Mouse (Mus musculus) heart, adult 2 months (tissue): ENCODE measurements at regions not wholly inside any gene's neighbourhood (a gene's known extent, or its start where the extent isn't known, plus 50 kb on each side); places are given as distances from the start of the nearest gene placed in this dataset.

Experiments used
- DNase-seq, 2 experiments: peaks; one replicate each; pipeline ENCODE4 v3.0.0; 2021
- H3K27ac ChIP-seq: fragments of 200-600 bp; 2 replicates; pipeline ENCODE4 v1.8.1; 2022
- H3K27me3 ChIP-seq: fragments of 200-500 bp; 2 replicates; pipeline ENCODE4 v1.6.1; 2012; ENCODE audit warnings: mild to moderate bottlenecking, low read length, inconsistent platforms, mixed read lengths; ENCODE audit not compliant: control insufficient read depth, insufficient read depth
- H3K36me3 ChIP-seq: fragments of 200-500 bp; 2 replicates; pipeline ENCODE4 v1.6.1; 2012; ENCODE audit warnings: low read length, inconsistent platforms; ENCODE audit not compliant: control insufficient read depth, insufficient read depth
- H3K4me1 ChIP-seq: fragments of 200-500 bp; 2 replicates; pipeline ENCODE4 v1.6.1; 2011; ENCODE audit warnings: low read length; ENCODE audit not compliant: control insufficient read depth, insufficient read depth
- H3K4me3 ChIP-seq: fragments of 200-600 bp; 2 replicates; pipeline ENCODE4 v1.8.1; 2022
- H3K79me2 ChIP-seq: fragments of 200-500 bp; replicated peaks from 2 replicates; pipeline ENCODE4 v1.6.1; 2012; ENCODE audit warnings: mild to moderate bottlenecking, inconsistent platforms, low read length, moderate library complexity, mixed read lengths; ENCODE audit not compliant: control insufficient read depth, insufficient read depth
- H3K9ac ChIP-seq: fragments of 200-500 bp; 2 replicates; pipeline ENCODE4 v1.6.1; 2012; ENCODE audit warnings: low read depth, mild to moderate bottlenecking, control low read depth, inconsistent platforms, low read length, mixed read lengths
- CTCF ChIP-seq: fragments of 200-600 bp; IDR thresholded peaks from 2 replicates; pipeline ENCODE4 v1.8.1; 2022; ENCODE audit warnings: antibody characterized with exemption, mild to moderate bottlenecking, moderate library complexity
- EP300 ChIP-seq: fragments of 200-500 bp; IDR thresholded peaks from 2 replicates; pipeline ENCODE4 v1.6.1; 2011; ENCODE audit warnings: low read depth, low read length, control low read depth; ENCODE audit not compliant: insufficient read depth
- POLR2A ChIP-seq: fragments of 200-500 bp; IDR thresholded peaks from 2 replicates; pipeline ENCODE4 v1.6.1; 2011; ENCODE audit warnings: mild to moderate bottlenecking, low read depth, low read length, control low read depth; ENCODE audit not compliant: insufficient read depth
- WGBS: fragments of 180-500 bp; shearing (Covaris S2); methylation state at CpG from one replicate; pipeline ENCODE4 v1.1.7; 2018; 5-methylcytosine and 5-hydroxymethylcytosine counted together
- intact Hi-C: fragments of 180-260 bp; cut with DNase I; formaldehyde crosslinking; loops from one replicate; pipeline ENCODE4 v1.15.1; 2025

DNA sequence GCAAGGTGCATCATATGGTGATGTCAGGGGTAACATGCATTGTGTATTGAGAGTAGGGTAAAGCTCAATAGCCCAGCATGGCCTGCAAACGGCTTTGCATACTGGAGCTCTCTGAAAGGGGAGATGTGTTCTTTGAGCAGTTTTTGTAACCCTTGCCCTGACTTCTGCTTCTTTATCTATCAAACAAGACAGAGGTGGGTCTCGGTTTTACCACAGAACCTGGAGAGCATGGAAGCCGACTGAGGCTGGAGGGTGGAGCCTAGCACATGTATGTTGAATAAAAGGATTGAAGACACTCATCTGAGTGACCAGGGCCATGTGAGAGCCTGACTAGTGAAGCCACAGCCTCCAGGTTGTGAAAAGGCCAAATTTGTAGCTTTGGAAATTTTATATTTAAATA is 236.7 kb downstream of the Rplp1 start:
- Histone ChIP-seq H3K9ac (no peak overlapping the region), H3K79me2 (no peaks in the 10 kb centered on the region), H3K4me3 (no peak overlapping the region), H3K27ac (no peak overlapping the region), H3K36me3 (no peaks in the 10 kb centered on the region), H3K27me3 (no peaks in the 10 kb centered on the region), H3K4me1 (peaks cover 3% of the 10 kb centered on the region; the same call in 1 of the 2 replicates)
- DNase-seq = no peak
- WGBS = 81% methylated on average over 3 of the region's 3 CpGs
- TF ChIP-seq CTCF (no peak), EP300 (no peak), POLR2A (no peak)
- intact Hi-C loops = no loop called here

DNA sequence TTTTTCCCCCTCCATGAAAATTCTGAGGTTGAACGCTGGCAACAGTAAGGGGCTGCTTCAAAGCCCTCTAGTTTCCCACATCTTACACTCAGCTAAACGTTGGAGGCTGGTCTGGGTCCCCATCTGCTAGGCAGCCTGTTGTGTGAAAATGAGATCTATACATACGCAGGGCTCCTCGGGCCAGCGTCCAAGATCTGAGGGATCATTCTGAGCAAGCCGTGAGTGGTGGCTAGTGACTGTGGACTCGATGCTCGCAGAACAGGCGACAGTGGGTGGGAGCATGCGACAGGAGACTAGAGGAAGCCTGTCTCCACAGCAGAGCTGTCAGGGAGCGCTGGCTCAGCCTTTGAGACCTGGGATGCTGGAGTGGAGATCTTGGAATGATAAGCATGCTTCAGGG is 237.3 kb downstream of the Rplp1 start:
- intact Hi-C loops = no loop called here
- WGBS = 81% methylated on average over 11 of the region's 11 CpGs

DNA sequence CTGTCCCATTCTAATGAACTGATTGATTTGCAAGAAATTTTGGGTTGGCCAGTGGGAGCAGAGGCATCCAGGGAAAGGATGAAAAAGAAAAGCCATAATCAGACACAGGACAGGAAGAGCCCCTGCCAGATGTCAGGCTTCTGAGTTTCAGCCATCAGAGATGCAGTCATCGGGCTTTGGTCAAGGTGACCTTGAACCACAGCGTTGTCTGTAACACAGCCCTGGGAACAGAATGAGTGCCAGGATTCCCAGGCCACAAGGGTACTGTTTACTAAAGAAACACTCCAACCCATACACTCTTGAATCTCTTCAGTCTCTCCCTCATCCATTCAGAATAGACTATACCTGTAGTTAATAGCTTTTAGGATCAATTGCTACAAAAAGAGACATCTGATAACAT is 239.0 kb downstream of the Rplp1 start:
- H3K79me2 ChIP-seq = no peaks in the 10 kb centered on the region
- no peaks in the 10 kb centered on the region for H3K36me3 ChIP-seq
- H3K27me3 ChIP-seq = no peaks in the 10 kb centered on the region
- WGBS = 42% methylated on average over 2 of the region's 2 CpGs
- H3K27ac ChIP-seq = no peak overlapping the region
- no peak overlapping the region for H3K9ac ChIP-seq
- H3K4me1 ChIP-seq = no peaks in the 10 kb centered on the region
- TF ChIP-seq EP300 = no peak
- no peak for TF ChIP-seq CTCF
- no peak for TF ChIP-seq POLR2A
- intact Hi-C loops = no loop called here
- no peak for DNase-seq
- no peak overlapping the region for H3K4me3 ChIP-seq

More for the DNA sequence above, 237.3 kb downstream of the Rplp1 start:
- Histone ChIP-seq H3K27ac (no peak overlapping the region), H3K79me2 (no peaks in the 10 kb centered on the region), H3K9ac (no peak overlapping the region), H3K4me3 (no peak overlapping the region), H3K36me3 (no peaks in the 10 kb centered on the region), H3K4me1 (peaks cover 3% of the 10 kb centered on the region; the same call in 1 of the 2 replicates), H3K27me3 (no peaks in the 10 kb centered on the region)
- TF ChIP-seq POLR2A (no peak), EP300 (no peak), CTCF (no peak)
- no peak for DNase-seq

DNA sequence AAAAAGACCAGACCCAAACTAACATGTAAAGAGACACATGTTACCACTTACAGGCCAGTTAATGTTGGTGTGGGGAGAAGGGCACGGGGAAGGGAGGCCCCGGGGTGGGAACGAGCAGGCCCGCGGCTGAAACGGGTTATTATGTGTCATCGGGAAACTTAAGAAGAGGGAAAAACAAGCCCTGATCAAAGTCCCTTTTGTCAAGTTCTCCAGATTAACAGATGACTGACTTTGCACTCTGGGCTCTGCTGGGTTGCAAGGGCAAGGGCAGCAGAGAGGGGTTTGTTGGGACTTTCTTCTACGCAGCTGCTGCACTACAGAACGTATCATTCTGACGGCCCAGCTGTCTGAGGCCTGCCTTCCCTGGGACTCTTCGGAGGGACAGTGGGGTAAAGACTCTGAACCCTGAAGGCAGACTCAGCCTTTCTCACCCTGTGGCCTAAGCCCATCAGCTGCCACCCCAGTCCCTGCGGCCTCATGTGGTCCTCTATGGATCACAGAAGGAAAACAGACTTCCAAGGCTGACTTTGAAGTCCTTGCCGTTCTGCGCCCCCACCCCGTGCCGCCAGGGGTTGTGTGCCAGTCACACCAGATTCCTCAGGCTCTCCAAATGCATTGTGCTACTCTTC is 240.7 kb downstream of the Rplp1 start:
- TF ChIP-seq EP300 (no peak), POLR2A (no peak), CTCF (no peak)
- Histone ChIP-seq H3K4me1 (no peaks in the 10 kb centered on the region; the same call in 1 of the 2 replicates), H3K27me3 (no peaks in the 10 kb centered on the region), H3K79me2 (no peaks in the 10 kb centered on the region), H3K36me3 (no peaks in the 10 kb centered on the region), H3K27ac (no peak overlapping the region), H3K4me3 (no peak overlapping the region), H3K9ac (no peak overlapping the region)
- DNase-seq = no peak
- intact Hi-C loops = no loop called here
- WGBS = 91% methylated on average over 16 of the region's 16 CpGs

DNA sequence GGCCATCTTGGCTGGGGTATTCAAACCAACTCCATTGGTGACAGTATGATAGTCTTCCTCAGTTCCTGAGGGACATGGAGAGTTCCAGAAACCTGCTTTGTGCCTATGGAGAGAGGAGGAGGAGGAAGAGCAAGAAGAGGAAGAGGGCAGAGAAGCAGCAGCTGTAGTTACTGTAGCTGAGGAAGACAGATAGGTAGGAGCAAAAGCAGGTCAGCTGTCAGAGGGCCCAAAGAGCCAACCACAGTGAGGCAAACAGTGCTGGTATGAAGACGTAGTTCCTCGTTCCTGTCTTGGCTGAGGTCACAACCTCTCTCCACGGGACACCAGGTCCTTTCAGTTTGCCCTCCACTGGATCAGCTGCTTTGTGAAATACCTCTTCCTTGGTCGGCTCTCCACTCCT is 243.4 kb downstream of the Rplp1 start:
- no peaks in the 10 kb centered on the region for H3K36me3 ChIP-seq
- no peak overlapping the region for H3K9ac ChIP-seq
- 90% methylated on average over 4 of the region's 4 CpGs for WGBS
- TF ChIP-seq EP300 (no peak), CTCF (no peak), POLR2A (no peak)
- H3K4me1 ChIP-seq = peaks cover 2% of the 10 kb centered on the region
- intact Hi-C loops = no loop called here
- H3K27ac ChIP-seq = no peak overlapping the region
- H3K79me2 ChIP-seq = no peaks in the 10 kb centered on the region
- no peak for DNase-seq
- no peaks in the 10 kb centered on the region for H3K27me3 ChIP-seq
- no peak overlapping the region for H3K4me3 ChIP-seq

DNA sequence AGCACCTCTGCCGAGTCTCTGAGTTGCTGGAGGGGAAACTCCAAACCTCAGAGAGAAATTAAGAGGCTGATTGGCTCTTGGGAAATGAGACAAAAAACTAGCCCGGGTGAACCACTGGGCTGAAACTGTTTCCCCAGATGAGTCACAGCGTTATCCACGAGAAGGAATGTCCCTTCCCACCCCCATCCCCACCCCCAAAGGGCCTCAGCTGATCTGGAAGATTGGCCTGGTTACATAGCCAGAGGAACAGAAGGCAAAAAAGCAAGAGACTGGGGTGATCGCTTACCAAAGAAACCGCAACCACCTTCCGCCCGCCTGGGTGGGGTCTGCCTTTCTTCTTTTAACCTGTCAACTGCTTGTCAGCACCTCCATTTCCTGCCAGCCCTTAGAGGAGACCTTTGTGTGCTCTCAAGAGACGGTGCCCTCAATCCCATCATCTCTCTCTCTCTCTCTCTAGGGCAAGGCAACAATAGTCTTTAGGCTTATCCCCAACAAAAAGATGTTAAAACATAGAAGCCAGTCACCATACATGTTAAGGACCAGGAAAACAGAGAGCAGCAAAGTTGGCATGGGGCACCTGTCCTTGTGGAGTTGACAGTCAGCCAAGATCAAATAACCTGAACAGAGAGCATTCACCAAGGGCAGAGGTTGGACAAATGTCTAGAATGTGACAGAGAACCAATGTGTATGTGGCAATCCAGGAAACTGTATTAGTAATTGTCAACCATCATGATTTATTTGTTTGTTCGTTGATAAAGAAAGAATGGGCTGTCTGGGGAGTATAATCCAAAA is 244.4 kb downstream of the Rplp1 start:
- 40% methylated on average over 10 of the region's 10 CpGs for WGBS
- TF ChIP-seq CTCF (no peak), EP300 (no peak), POLR2A (no peak)
- H3K9ac ChIP-seq = no peak overlapping the region
- H3K36me3 ChIP-seq = no peaks in the 10 kb centered on the region
- no peak overlapping the region for H3K27ac ChIP-seq
- peaks cover 2% of the 10 kb centered on the region for H3K4me1 ChIP-seq
- H3K79me2 ChIP-seq = no peaks in the 10 kb centered on the region
- peak; percentile 33 to 62 for DNase-seq
- no peak overlapping the region for H3K4me3 ChIP-seq
- intact Hi-C loops = no loop called here
- H3K27me3 ChIP-seq = no peaks in the 10 kb centered on the region
